Mouse (Mus musculus) v-Abl transformed pro-B cells (cell line): Measurements from ENCODE around the gene Mrgpra3.

Experiments used
- in situ Hi-C, 2 experiments: fragments of 400-800 bp; cut with MboI; formaldehyde crosslinking; loops; one replicate each; pipeline ENCODE4 v1.15.1; 2025; ENCODE audit not compliant: unreplicated experiment in 2 of 2

Gene Mrgpra3

DNA sequence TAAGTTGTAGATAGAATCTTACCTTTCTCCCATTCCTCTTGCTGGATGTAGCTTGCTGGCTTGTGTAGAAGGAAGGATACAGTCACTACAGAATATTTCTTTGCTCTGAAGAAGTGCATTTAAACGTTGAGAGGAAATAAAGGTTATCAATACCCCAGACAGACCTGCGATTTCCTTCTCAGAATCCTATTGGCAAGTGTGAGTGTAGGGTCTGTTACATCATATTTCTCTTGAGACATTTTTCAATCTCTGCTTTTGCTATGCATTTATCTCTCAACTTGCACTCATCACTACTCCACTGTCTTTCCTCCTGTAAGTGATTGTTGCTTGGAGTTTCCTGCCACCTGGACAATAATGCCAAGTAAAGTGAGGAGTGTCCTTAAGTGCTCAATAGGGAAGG is at the start of gene Mrgpra3:
Gene Mrgpra3, minus strand, starts transcription at position 101 of the 400 bp plus-strand sequence.
- in situ Hi-C loops, result no loop called here
